Mouse (Mus musculus) heart, postnatal 0 days (tissue): ENCODE measurements around the gene Tas1r3.

Experiments used
- CTCF ChIP-seq: IDR thresholded peaks from 2 replicates; pipeline ENCODE4 v1.5.1; 2016; ENCODE audit warnings: antibody characterized with exemption, control low read depth, low read depth
- EP300 ChIP-seq: IDR thresholded peaks from 2 replicates; pipeline ENCODE4 v1.6.1; 2016; ENCODE audit warnings: antibody characterized with exemption, low read depth

DNA sequence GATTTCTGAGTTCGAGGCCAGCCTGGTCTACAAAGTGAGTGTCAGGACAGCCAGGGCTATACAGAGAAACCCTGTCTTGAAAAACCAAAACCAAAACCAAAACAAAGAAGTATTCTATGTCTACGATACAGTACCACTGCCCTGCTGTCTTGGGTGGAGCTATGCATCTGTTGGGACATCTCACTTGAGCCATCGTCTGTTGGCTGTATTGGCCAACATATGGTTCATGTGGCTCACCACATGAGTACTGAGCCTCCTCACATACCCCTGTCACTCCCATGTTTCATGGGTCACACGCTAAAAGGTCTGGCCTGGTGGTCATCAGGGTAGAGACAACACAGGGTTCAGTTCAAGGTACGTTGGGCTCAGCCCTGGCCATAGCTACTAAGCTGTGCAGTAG lies 23.2 kb upstream of the Tas1r3 start:
- no peak for TF ChIP-seq CTCF
- TF ChIP-seq EP300, result no peak
